Comparison of ENCODE assay signal across 8 mouse cellular contexts in genomic region chr13:35740301-35741039, GRCm38 (mm10).
DNase-seq lines count a peak whose midpoint lies in the region; ATAC-seq and TF ChIP-seq lines count a peak whose summit lies in the region.

No protein-coding gene starts in this region.

- ATAC-seq in embryonic facial prominence, embryonic 11.5 days (replicated peaks; ENCODE audit: insufficient number of reproducible peaks, low FRiP score, low TSS enrichment, low read depth): peak; percentile 81; the same call in 1 of the 2 replicates
- peak; percentile 80 for ATAC-seq in liver, postnatal 0 days
- ATAC-seq in neural tube, embryonic 12.5 days (ENCODE audit: low FRiP score, low read depth): peak; percentile 79

- TF ChIP-seq CTCF in heart, adult 2 months (IDR thresholded peaks at IDR 0.05): no peak
- TF ChIP-seq CTCF in liver, postnatal 0 days (IDR thresholded peaks at IDR 0.05; ENCODE audit: low read depth): no peak

- H3K36me3 ChIP-seq in embryonic facial prominence, embryonic 11.5 days (replicated peaks; ENCODE audit: control insufficient read depth, insufficient read depth, low read depth, low read length): no peaks in the 10 kb centered on the region
- H3K36me3 ChIP-seq in heart, adult 2 months (ENCODE audit: control insufficient read depth, insufficient read depth, low read length): peaks cover 7% of the 10 kb centered on the region; the same call in 1 of the 2 replicates
- no peaks in the 10 kb centered on the region for H3K36me3 ChIP-seq in liver, postnatal 0 days (replicated peaks; ENCODE audit: insufficient read depth, low read length)
- H3K36me3 ChIP-seq in neural tube, embryonic 12.5 days: no peaks in the 10 kb centered on the region

- under 1% methylated on average over 61 of the region's 61 CpGs for WGBS in embryonic facial prominence, embryonic 11.5 days
- WGBS in heart, adult 2 months: 3% methylated on average over 61 of the region's 61 CpGs
- 3% methylated on average over 46 of the region's 61 CpGs for WGBS in liver, postnatal 0 days (ENCODE audit: insufficient replicate concordance)
- under 1% methylated on average over 61 of the region's 61 CpGs for WGBS in neural tube, embryonic 12.5 days

- H3K4me2 ChIP-seq in embryonic facial prominence, embryonic 11.5 days (ENCODE audit: low read depth, low read length): peak overlapping the region; percentile 75
- H3K4me2 ChIP-seq in liver, postnatal 0 days (ENCODE audit: low read depth, low read length): peak overlapping the region; percentile 87
- H3K4me2 ChIP-seq in neural tube, embryonic 12.5 days (replicated peaks): peak overlapping the region; percentile 75

- H3K9me3 ChIP-seq in embryonic facial prominence, embryonic 11.5 days (replicated peaks; ENCODE audit: control insufficient read depth, low read length): no peaks in the 10 kb centered on the region
- no peaks in the 10 kb centered on the region for H3K9me3 ChIP-seq in liver, postnatal 0 days (ENCODE audit: low read length)
- no peaks in the 10 kb centered on the region for H3K9me3 ChIP-seq in neural tube, embryonic 12.5 days

- H3K27ac ChIP-seq in embryonic facial prominence, embryonic 11.5 days (replicated peaks; ENCODE audit: low read depth, low read length): no peak overlapping the region
- peak overlapping the region; percentile 76 for H3K27ac ChIP-seq in heart, adult 2 months
- peak overlapping the region; percentile 92 for H3K27ac ChIP-seq in liver, postnatal 0 days (ENCODE audit: low read depth)
- H3K27ac ChIP-seq in neural tube, embryonic 12.5 days: no peak overlapping the region

- peak; percentile 39 for DNase-seq in right cerebral cortex, adult 18-20 months
- no peak for DNase-seq in right cerebral cortex, postnatal 36 days (ENCODE audit: low spot score in 2 of 2)
- no peak for DNase-seq in embryonic facial prominence, embryonic 11.5 days (ENCODE audit: low spot score)
- peak; percentile 88 to 90 for DNase-seq in heart, adult 2 months
- DNase-seq in kidney, adult 11 months: peak; percentile 89
- peak; percentile 90 for DNase-seq in liver, postnatal 0 days
- peak; percentile 72 for DNase-seq in thymus, postnatal 0 days (ENCODE audit: low spot score)

- H3K9ac ChIP-seq in embryonic facial prominence, embryonic 11.5 days (replicated peaks; ENCODE audit: low read length): peak overlapping the region; percentile 50
- peak overlapping the region; percentile 58 for H3K9ac ChIP-seq in heart, adult 2 months (ENCODE audit: low read depth, low read length)
- peak overlapping the region; percentile 69 for H3K9ac ChIP-seq in liver, postnatal 0 days (replicated peaks)
- 0 out of 2 replicates have a peak overlapping the region, but pooled peaks have one; percentile 33 for H3K9ac ChIP-seq in neural tube, embryonic 12.5 days

- no peak for TF ChIP-seq EP300 in heart, adult 2 months (IDR thresholded peaks at IDR 0.05; ENCODE audit: insufficient read depth, low read depth, low read length)
- no peak for TF ChIP-seq EP300 in liver, postnatal 0 days (IDR thresholded peaks at IDR 0.05; ENCODE audit: low read depth)

- no peak for TF ChIP-seq POLR2A in heart, adult 2 months (IDR thresholded peaks at IDR 0.05; ENCODE audit: insufficient read depth, low read depth, low read length)

- H3K27me3 ChIP-seq in embryonic facial prominence, embryonic 11.5 days (ENCODE audit: control insufficient read depth, insufficient read depth, low read length): peaks cover 20% of the 10 kb centered on the region
- H3K27me3 ChIP-seq in heart, adult 2 months (ENCODE audit: control insufficient read depth, insufficient read depth, low read length): no peaks in the 10 kb centered on the region
- no peaks in the 10 kb centered on the region for H3K27me3 ChIP-seq in liver, postnatal 0 days (ENCODE audit: insufficient read depth, low read length)
- peaks cover 29% of the 10 kb centered on the region for H3K27me3 ChIP-seq in neural tube, embryonic 12.5 days (replicated peaks)

- no peaks in the 10 kb centered on the region for H3K4me1 ChIP-seq in embryonic facial prominence, embryonic 11.5 days (ENCODE audit: control insufficient read depth, insufficient read depth, low read length)
- H3K4me1 ChIP-seq in heart, adult 2 months (ENCODE audit: control insufficient read depth, insufficient read depth, low read length): peaks cover 6% of the 10 kb centered on the region
- H3K4me1 ChIP-seq in liver, postnatal 0 days (ENCODE audit: insufficient read depth): peaks cover 27% of the 10 kb centered on the region
- peaks cover 8% of the 10 kb centered on the region; the same call in 1 of the 2 replicates for H3K4me1 ChIP-seq in neural tube, embryonic 12.5 days

- intact Hi-C loops in heart, adult 2 months (cut with DNase I): loop anchor here (2.0 to 5.0 kb wide), 3 partner anchors 147 to 376 kb away; partner anchors contain the start of genes Fars2, Lyrm4 and Rpp40

- H3K79me2 ChIP-seq in heart, adult 2 months (replicated peaks; ENCODE audit: control insufficient read depth, insufficient read depth, low read length): no peaks in the 10 kb centered on the region; the same call in 1 of the 2 replicates

- peak overlapping the region; percentile 95 for H3K4me3 ChIP-seq in embryonic facial prominence, embryonic 11.5 days (ENCODE audit: low read depth, low read length)
- H3K4me3 ChIP-seq in heart, adult 2 months: peak overlapping the region; percentile 67
- H3K4me3 ChIP-seq in liver, postnatal 0 days (ENCODE audit: low read depth, low read length): peak overlapping the region; percentile 96
- H3K4me3 ChIP-seq in neural tube, embryonic 12.5 days: peak overlapping the region; percentile 92

Comparison
In these comparisons a context has a peak if more than half of its experiments do, and no peak if none do; other contexts are left out.
1. DNase-seq: peak in right cerebral cortex, adult 18-20 months (single experiment), heart, adult 2 months (2 of 2), kidney, adult 11 months (single experiment), liver, postnatal 0 days (single experiment) and thymus, postnatal 0 days (single experiment); none in right cerebral cortex, postnatal 36 days (0 of 2) and embryonic facial prominence, embryonic 11.5 days (single experiment).
2. H3K27ac ChIP-seq: peak in heart, adult 2 months (single experiment) and liver, postnatal 0 days (single experiment); none in embryonic facial prominence, embryonic 11.5 days (single experiment) and neural tube, embryonic 12.5 days (single experiment).
3. Peak in every context shown above with its lines, with median percentiles within 50 percentile points of each other: ATAC-seq, H3K4me2 ChIP-seq, H3K4me3 ChIP-seq and H3K9ac ChIP-seq.